Mouse (Mus musculus): ENCODE data around the gene Brd7.

DNA sequence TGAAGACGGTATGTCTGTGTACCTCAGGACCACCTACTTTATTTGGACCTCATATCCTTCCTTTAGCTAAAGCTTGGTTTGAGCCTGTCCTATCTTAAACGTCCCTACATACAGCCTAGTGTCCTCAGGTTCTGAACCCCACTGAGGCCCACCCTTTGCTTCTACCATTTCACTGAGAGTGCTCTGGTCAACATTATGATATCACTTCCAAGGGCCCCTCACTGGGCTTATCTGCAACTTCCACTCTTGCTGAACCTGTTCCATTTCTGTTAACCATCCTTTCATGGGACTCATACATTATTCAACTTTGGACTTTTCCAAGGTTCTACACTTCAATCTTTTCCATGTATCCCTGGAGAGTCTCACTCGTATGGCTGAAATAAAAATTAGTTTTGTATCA is 27.0 kb downstream of the Brd7 start:
- TF ChIP-seq CTCF (IDR thresholded peaks at IDR 0.05; ENCODE audit: insufficient read depth, low read length) = no peak
- no peak for TF ChIP-seq POLR2A (IDR thresholded peaks at IDR 0.05; ENCODE audit: borderline replicate concordance, extremely low read depth, low read depth, low read length)
